Mouse (Mus musculus) neural tube, embryonic 11.5 days (tissue): ENCODE data around the gene Gm5751. TPM values are rescaled to one million over a fixed set of nuclear protein-coding genes. Genes with fewer than 3 reads are reported as not detected.
"Not testable (repeated sequence)": the region's sequence is repeated elsewhere in the genome, so short reads cannot be mapped to it uniquely, and the experiment has no call there.

Experiments used
- ATAC-seq: fragments of 200-750 bp; cut with Nextera tagmentation; 2 replicates; pipeline ENCODE4 v1.8.0; 2017; ENCODE audit warnings: moderate number of reproducible peaks, mild to moderate bottlenecking, moderate TSS enrichment, moderate library complexity; ENCODE audit not compliant: insufficient read depth, low FRiP score, low TSS enrichment
- DNase-seq: peaks from one replicate; pipeline ENCODE4 v3.0.0-alpha.2; 2015; ENCODE audit warnings: low spot score
- H3K27ac ChIP-seq: fragments of 300-500 bp; sonication (generic); 2 replicates; pipeline ENCODE4 v1.5.1; 2014; ENCODE audit warnings: low read depth, mild to moderate bottlenecking, low read length
- H3K27me3 ChIP-seq: fragments of 300-500 bp; sonication (generic); 2 replicates; pipeline ENCODE4 v1.6.1; 2014; ENCODE audit warnings: mild to moderate bottlenecking, low read length, mixed read lengths; ENCODE audit not compliant: control insufficient read depth, insufficient read depth
- H3K36me3 ChIP-seq: fragments of 300-500 bp; sonication (generic); 2 replicates; pipeline ENCODE4 v1.6.1; 2014; ENCODE audit warnings: mild to moderate bottlenecking, low read length, moderate library complexity, mixed read lengths; ENCODE audit not compliant: control insufficient read depth, insufficient read depth
- H3K4me1 ChIP-seq: fragments of 300-500 bp; sonication (generic); 2 replicates; pipeline ENCODE4 v1.6.1; 2014; ENCODE audit warnings: low read length, mixed read lengths; ENCODE audit not compliant: control insufficient read depth, insufficient read depth
- H3K4me2 ChIP-seq: fragments of 300-500 bp; sonication (generic); 2 replicates; pipeline ENCODE4 v1.6.1; 2014; ENCODE audit warnings: low read depth, mild to moderate bottlenecking, moderate library complexity
- H3K4me3 ChIP-seq: fragments of 300-500 bp; sonication (generic); 2 replicates; pipeline ENCODE4 v1.5.1; 2014; ENCODE audit warnings: low read depth, low read length
- H3K9ac ChIP-seq: fragments of 300-500 bp; sonication (generic); 2 replicates; pipeline ENCODE4 v1.6.1; 2014; ENCODE audit warnings: mild to moderate bottlenecking, low read length
- H3K9me3 ChIP-seq: fragments of 300-500 bp; sonication (generic); 2 replicates; pipeline ENCODE4 v1.6.1; 2016; ENCODE audit warnings: low read length; ENCODE audit not compliant: control insufficient read depth
- WGBS: fragments of 180-500 bp; shearing (Covaris S2); extraction: QIAGEN DNeasy Blood & Tissue Kit; methylation state at CpG from one replicate; pipeline ENCODE4 v1.1.7; 2014; 5-methylcytosine and 5-hydroxymethylcytosine counted together
- polyA plus RNA-seq: library from polyadenylated mRNA; unstranded; fragments of >200 nt; fragmentation: Nextera tagmentation; extraction: Ambion mirVana; gene quantifications from 2 replicates; pipeline ENCODE4 v1.2.1, GENCODE M21; 2014

Gene Gm5751
- polyA plus RNA-seq: not detected in 2 replicates

DNA sequence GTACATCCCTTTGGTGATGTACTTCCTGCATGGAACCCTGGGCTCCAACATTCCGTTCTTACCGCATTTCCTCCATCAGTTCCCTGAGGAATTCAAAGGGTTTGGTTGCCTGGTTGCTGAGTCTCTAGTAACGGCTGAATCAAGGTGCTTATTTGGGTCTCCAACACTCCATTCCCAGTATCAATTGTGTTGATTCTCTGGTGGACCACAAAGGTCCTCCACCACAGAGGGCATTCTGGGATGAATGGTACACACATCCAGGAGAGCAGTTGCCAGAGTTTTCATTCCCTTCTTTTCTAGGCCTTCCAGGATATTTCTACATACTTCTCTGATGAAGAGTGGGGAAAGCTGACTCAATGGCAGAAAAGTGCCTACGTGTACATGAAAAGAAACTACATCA, at the start of gene Gm5751:
Gene Gm5751, plus strand, starts transcription at position 301 of the 400 bp plus-strand sequence.
- WGBS: 87% methylated on average over 3 of the region's 4 CpGs
- not testable (repeated sequence) for H3K9me3 ChIP-seq, H3K27ac ChIP-seq, DNase-seq, H3K4me1 ChIP-seq, H3K27me3 ChIP-seq, H3K4me3 ChIP-seq, H3K4me2 ChIP-seq, H3K9ac ChIP-seq, ATAC-seq, H3K36me3 ChIP-seq

- H3K36me3 ChIP-seq: no peaks in the 10 kb centered on the region
- no peaks in the 10 kb centered on the region for H3K4me1 ChIP-seq
- no peak overlapping the region for H3K4me2 ChIP-seq
- no peaks in the 10 kb centered on the region for H3K9me3 ChIP-seq
- ATAC-seq (no peak), DNase-seq (peak; percentile 26)
- no peak overlapping the region for H3K27ac ChIP-seq
- no peak overlapping the region for H3K4me3 ChIP-seq
- no peaks in the 10 kb centered on the region for H3K27me3 ChIP-seq
- no peak overlapping the region for H3K9ac ChIP-seq
These were observed 42.0 kb upstream of the Gm5751 start for GRCm38 (mm10) chrX:8832043-8832442.

DNA sequence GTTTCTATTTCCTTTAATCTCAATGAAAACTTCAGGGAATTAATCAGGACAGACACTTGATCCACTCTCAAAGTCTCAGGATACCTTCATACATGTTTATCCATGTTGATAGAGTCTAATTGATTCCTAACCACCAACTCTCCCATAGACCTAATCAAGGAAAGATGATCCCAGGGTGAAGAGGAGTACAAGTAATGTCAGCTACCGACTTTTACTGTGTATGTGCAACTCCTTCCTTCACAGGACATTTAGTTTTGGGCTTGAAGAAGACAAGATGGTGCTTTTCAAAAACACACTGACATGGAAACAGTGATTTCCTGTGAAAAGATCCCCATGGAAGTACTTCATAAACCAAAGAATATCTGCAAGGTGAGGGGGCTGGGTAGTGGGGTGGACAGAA, 30.4 kb upstream of the Gm5751 start, which contains the start of gene Gm6592:
Gene Gm6592, plus strand, starts transcription at position 301 of the 400 bp plus-strand sequence.
- Histone ChIP-seq H3K9me3 (no peaks in the 10 kb centered on the region), H3K27ac (no peak within 1 kb of the TSS), H3K4me2 (no peak within 1 kb of the TSS), H3K4me1 (no peaks in the 10 kb centered on the region), H3K4me3 (no peak within 1 kb of the TSS), H3K27me3 (no peaks in the 10 kb centered on the region), H3K36me3 (no peaks in the 10 kb centered on the region), H3K9ac (no peak within 1 kb of the TSS)
- no peak for ATAC-seq
- WGBS: 73% methylated on average over 1 of the region's 1 CpGs
- no peak for DNase-seq

DNA sequence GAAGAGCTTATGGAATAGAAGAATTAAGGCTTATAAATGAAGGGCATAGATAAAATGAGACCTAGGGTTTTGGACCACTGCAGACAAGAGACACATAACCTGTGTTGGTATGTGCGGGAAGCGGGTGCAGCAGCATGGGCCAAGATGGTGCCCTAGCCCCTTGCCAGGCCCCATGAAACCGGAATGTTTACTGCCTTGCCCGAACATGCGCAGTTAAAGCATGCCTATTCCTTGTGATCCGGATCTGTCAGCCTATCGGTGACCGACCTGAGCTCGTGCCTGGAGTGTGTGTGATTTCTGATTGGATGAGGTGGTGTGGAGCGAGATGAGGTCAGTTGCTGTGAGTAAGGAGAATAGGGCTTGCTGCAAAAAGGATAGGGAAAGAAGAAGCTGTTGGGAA, 21.6 kb upstream of the Gm5751 start:
- Histone ChIP-seq H3K9ac (no peak overlapping the region), H3K4me1 (no peaks in the 10 kb centered on the region), H3K9me3 (no peaks in the 10 kb centered on the region), H3K27ac (no peak overlapping the region), H3K36me3 (no peaks in the 10 kb centered on the region), H3K27me3 (no peaks in the 10 kb centered on the region), H3K4me3 (no peak overlapping the region), H3K4me2 (no peak overlapping the region)
- ATAC-seq (no peak), DNase-seq (no peak)
- 94% methylated on average over 10 of the region's 10 CpGs for WGBS

DNA sequence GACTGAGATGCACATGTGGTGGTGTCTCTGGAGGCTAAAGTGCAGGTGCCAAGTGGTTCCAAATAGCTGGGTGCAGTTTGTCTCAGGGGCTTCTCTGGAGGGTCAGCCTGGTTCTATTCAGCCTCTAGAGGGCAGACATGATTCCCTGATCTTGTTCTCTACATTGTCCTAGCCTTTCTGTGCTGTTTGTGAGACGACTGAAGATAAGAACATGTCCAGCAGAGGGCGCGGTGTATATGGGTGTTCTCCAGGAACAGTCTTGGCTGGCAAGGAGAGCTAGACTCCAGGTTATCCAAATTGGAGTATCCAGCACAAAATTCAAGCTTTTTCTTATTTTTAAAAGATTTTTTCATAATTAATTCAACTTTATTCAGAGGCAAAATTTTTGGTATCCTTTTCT, 9.7 kb upstream of the Gm5751 start:
- H3K27me3 ChIP-seq, H3K9ac ChIP-seq, H3K4me2 ChIP-seq, H3K4me3 ChIP-seq, H3K27ac ChIP-seq, H3K9me3 ChIP-seq, H3K4me1 ChIP-seq, H3K36me3 ChIP-seq: not testable (repeated sequence)
- DNase-seq (peak; percentile 47), ATAC-seq (peak; percentile 53; the same call in 1 of the 2 replicates)
- 8% methylated on average over 3 of the region's 3 CpGs for WGBS

- Histone ChIP-seq H3K4me2 (no peak overlapping the region), H3K4me3 (no peak overlapping the region), H3K36me3 (no peaks in the 10 kb centered on the region), H3K4me1 (no peaks in the 10 kb centered on the region), H3K27ac (no peak overlapping the region), H3K9me3 (no peaks in the 10 kb centered on the region), H3K27me3 (no peaks in the 10 kb centered on the region), H3K9ac (no peak overlapping the region)
- DNase-seq (no peak), ATAC-seq (no peak)
- 72% methylated on average over 4 of the region's 4 CpGs for WGBS
These were observed 10.3 kb downstream of the Gm5751 start for GRCm38 (mm10) chrX:8884336-8884735.

DNA sequence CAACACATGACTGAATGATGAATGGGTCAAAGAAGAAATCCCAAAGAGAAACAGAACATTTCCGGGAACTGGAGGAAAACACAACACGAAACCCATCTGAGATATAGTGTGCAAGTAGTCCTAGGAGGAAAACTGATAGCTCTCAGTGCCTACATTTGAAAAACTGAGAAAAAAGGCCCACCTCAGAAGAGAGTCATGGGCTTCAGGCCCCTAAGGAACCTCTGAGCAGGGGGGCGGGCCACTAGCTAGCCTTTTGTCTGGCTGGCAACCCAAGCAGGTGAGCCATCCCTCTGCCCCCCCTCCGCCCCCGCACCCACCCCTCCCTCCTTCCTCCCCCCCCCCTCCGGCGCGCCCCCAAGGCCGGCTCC, 17.9 kb downstream of the Gm5751 start:
- H3K4me2 ChIP-seq: peak overlapping the region; percentile 58
- ATAC-seq (peak; percentile 13; the same call in 1 of the 2 replicates), DNase-seq (no peak)
- no peaks in the 10 kb centered on the region for H3K9me3 ChIP-seq
- no peak overlapping the region for H3K27ac ChIP-seq
- no peaks in the 10 kb centered on the region for H3K27me3 ChIP-seq
- 46% methylated on average over 3 of the region's 9 CpGs for WGBS
- H3K4me3 ChIP-seq: peak overlapping the region; percentile 49
- H3K36me3 ChIP-seq: no peaks in the 10 kb centered on the region
- no peaks in the 10 kb centered on the region for H3K4me1 ChIP-seq
- peak overlapping the region; percentile 73; the same call in 1 of the 2 replicates for H3K9ac ChIP-seq

DNA sequence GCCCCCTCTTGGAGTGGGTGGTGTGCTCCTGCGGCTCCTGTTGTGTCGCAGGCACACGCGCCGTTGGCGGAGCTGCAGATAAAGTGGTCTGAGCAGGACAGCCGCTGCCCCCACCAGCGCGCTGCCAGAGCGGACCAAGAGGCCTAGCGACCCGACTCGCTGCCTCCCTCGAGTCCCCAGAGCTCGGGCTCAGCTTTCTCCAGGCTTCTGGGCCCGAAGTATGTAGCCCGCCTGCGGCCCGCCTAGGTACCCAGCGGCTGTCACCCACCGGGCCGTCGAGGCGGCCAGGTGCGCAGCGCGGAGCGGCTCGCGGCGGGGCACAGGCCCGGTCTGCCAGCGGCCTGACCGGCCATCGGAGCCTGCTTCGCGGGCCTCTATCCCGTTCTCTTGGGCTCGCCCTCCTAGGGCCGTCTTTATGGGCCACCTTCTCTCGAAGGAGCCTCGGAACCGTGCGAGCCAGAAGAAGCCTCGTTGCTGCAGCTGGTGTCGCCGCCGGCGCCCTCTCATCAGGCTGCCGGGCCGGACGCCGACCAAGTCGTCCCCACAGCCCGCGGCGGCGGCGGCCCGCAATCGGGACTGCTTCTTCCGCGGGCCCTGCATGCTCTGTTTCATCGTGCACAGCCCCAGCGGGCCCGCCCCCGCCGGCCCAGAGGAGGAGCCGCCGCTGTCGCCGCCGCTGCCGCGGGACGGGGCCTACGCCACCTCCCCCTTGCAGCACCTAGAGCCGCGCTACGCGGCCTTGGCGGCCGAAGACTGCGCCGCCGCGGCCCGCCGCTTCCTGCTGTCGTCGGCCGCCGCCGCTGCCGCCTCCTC, 18.5 kb downstream of the Gm5751 start, which contains the start of gene B630019K06Rik:
Gene B630019K06Rik, plus strand, starts transcription at position 40 of the 813 bp plus-strand sequence.
- ATAC-seq (peak; percentile 86), DNase-seq (peak; percentile 61)
- Histone ChIP-seq H3K36me3 (no peaks in the 10 kb centered on the region), H3K4me3 (peak within 1 kb of the TSS; percentile 49), H3K9ac (peak within 1 kb of the TSS; percentile 73), H3K27ac (peak within 1 kb of the TSS; percentile 56), H3K4me1 (no peaks in the 10 kb centered on the region), H3K9me3 (no peaks in the 10 kb centered on the region), H3K4me2 (peak within 1 kb of the TSS; percentile 58), H3K27me3 (no peaks in the 10 kb centered on the region)
- 17% methylated on average over 52 of the region's 95 CpGs for WGBS

- Histone ChIP-seq H3K4me1 (no peaks in the 10 kb centered on the region), H3K27ac (peak overlapping the region; percentile 56), H3K36me3 (no peaks in the 10 kb centered on the region), H3K27me3 (no peaks in the 10 kb centered on the region), H3K4me2 (peak overlapping the region; percentile 58), H3K9me3 (no peaks in the 10 kb centered on the region), H3K4me3 (peak overlapping the region; percentile 49), H3K9ac (peak overlapping the region; percentile 73)
- DNase-seq (peak; percentile 49), ATAC-seq (peak; percentile 76)
- 17% methylated on average over 21 of the region's 42 CpGs for WGBS
These were observed 19.2 kb downstream of the Gm5751 start for GRCm38 (mm10) chrX:8893182-8893651.
